Mouse (Mus musculus) urinary bladder, postnatal 4 days (tissue): ENCODE results near the gene Slit2.
"Not testable (repeated sequence)": the region's sequence is repeated elsewhere in the genome, so short reads cannot be mapped to it uniquely, and the experiment has no call there.

Experiments
- DNase-seq, 2 experiments: peaks; one replicate each; pipeline ENCODE4 v3.0.0; 2021 to 2022; ENCODE audit warnings: low spot score in 2 of 2

Gene Slit2

DNA sequence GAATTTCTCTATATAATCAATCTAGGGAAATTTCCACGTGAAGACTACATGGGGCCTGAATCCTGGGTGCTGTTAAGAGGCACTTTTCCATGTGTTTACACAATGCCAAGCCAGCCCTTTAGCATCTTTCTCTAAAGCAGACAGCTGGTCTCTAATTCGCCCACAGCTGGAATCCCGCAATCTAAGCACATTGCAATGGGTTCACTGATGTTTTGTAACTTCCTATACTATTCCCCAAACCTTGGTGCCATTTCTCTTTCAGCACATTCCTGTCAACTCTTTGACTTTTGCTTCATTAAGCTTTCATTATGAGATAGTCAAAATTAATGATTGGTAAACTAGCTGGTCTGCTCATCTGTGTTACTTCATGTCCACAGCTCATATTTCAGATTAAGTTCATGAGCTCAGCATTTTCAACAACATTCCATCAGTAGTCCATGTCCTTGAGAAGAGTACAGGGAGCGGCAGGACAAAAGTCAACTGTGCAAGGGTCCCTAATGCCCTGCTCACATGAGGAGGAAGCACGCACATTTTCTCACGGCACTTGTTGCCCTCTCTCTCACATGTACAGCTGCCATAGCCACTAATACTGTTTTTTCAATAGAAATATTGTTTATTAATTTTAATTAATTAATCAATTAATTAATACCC, 247.6 kb downstream of the Slit2 start:
- no peak for DNase-seq

DNA sequence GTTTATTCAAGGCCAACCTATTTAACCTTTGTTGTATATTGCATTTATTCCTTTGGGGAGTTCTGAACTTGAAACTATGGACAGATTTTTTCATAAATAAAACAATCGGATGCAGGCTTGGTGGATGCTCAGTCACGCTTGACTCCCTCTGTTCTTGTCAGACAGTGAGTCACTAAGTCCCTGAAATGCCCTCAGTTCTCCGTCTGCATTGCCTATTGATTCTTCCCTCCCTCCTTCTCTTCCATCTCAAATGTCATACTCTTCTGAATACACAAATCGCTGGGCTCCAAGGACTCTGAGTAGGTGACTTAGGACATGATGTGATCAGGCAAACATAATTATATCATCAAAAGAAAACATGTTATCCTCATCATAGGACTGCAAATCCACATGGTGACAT, 251.8 kb downstream of the Slit2 start:
- no peak for DNase-seq

DNA sequence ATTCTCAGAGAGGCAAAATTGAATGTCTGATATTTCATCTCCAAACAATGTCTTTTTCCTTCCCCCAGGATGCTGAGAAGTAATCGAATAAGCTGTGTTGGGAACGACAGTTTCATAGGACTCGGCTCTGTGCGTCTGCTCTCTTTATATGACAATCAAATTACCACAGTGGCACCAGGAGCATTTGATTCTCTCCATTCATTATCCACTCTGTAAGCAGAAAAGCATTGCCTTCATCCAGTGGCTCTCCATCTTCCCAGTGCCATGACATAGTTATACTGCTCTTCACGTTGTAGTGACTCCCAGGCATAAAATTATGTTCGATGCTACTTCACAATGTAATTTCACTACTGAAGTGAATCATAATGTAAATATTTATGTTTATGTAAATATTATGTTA, 252.3 kb downstream of the Slit2 start:
- DNase-seq = no peak

DNA sequence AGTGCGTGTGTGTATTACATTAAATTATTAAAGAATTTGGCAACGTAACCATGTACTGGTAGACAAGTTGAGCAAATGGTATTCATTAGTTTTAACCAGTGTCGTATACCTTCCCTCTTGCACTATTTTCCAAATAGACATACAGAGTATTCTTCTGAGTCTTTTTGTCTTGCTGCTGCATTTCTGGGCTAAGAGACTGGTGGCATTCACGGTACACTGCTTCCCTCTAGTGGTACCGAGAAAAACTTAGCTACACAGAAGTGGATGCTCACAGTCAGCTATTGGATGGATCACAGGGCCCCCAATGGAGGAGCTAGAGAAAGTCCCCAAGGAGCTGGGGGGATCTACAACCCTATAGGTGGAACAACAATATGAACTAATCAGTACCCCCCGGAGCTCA, 257.8 kb downstream of the Slit2 start:
- not testable (repeated sequence) for DNase-seq

GRCm38 (mm10) chr5:48248327-48248726, 265.4 kb downstream of the Slit2 start:
- DNase-seq = no peak

GRCm38 (mm10) chr5:48277561-48277960, 294.6 kb downstream of the Slit2 start:
- no peak for DNase-seq

DNA sequence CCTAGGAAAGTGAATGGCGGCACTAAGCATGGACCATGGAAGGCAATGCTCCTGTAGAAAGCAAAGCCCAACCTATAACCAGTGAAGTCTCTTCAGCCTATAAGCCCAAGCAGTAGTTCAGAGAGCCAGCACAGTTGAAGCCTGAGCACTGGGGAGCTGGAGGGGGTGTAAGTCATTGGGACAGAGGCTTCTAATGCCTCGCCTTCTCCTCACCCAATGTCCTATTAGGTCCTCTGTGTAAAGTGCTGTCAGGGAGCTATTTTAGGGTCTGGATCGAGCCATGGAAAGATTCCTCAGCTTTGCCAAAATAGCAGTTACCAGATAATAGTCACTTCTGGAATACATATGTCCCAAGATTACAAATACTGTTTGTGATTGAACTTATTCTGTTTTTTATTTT, 318.2 kb downstream of the Slit2 start:
- DNase-seq = no peak

GRCm38 (mm10) chr5:48315057-48315602, 332.2 kb downstream of the Slit2 start:
- no peak for DNase-seq

GRCm38 (mm10) chr5:48320597-48320996, 337.7 kb downstream of the Slit2 start:
- no peak for DNase-seq

DNA sequence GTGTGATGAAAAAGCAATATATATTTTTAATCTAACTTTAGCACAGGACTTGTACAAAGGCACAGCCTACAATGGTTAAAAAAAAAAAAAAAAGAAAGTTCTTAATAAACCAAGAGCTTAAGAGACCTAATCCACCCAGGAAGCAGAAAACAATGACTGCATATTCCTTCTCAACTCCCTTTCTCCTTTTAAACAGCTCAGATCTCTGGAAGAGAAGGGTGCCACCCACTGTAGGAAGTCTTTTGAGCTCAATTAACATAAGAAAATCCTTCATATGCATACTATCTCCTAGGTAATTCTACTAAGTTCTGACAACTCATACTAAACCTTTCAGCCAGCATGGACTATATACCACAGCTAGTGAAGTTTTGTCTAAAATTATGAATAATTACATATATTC, 343.3 kb downstream of the Slit2 start:
- no peak for DNase-seq

DNA sequence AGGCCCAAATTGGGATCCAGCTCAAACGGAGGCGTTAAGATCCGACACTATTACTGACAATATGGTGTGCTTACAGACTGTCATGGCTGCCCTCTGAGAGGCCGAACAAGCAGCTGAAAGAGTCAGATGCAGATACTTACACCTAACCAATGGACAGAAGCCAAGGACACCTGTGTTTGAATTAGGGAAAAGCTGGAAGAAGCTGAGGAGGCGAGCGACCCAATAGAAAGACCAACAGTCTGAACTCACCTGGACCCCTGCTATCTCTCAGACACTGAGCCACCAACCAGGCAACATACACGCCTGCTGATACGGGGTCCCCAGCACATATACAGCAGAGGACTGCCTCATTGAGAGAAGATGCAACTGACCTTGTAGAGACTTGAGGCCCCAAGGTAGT, 344.7 kb downstream of the Slit2 start, which contains the start of gene 5730480H06Rik:
Gene 5730480H06Rik, plus strand, starts transcription at position 301 of the 400 bp plus-strand sequence.
- DNase-seq = no peak

DNA sequence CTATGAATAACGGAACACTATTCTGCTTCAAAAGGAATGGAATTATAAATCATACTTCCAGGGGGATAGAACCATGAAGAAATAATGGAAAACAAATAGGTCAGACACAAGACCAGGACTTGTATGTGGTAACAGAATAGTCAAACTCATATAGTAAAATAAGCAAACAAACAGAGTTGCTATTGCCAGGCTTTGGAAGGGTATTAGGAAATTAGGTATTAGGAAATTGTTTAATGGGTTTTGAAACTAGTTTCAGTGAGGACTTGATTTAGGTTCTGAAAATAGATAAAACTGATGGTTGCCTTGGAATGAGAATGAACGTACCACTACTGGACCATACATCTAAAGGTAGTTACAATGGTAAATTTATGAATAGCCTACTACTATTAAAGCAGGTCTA, 346.8 kb downstream of the Slit2 start:
- no peak for DNase-seq

- no peak for DNase-seq
These were observed 347.9 kb downstream of the Slit2 start for GRCm38 (mm10) chr5:48330817-48331216.

DNA sequence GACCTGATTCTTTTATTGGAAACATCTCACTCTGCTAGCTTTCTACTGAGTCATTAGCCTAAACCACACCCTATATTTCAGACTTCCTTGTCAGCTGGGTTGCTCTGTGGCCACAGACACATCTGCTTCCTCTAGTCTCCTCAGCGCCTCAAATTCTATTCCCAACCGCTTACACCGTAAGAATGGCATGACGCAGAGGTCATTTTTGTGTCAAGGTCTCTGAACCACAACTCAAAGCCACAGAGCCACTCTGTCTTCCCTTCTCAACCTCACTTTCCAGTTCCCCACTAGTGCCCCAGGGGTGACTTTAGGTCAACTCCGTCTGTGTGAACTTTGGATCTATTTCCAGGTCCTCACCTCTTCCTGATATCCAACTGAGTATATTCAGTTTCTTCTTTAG, 348.5 kb downstream of the Slit2 start:
- DNase-seq = no peak

- no peak for DNase-seq
These were observed 350.5 kb downstream of the Slit2 start for GRCm38 (mm10) chr5:48333407-48333806.

GRCm38 (mm10) chr5:48333884-48334513, 351.1 kb downstream of the Slit2 start:
- DNase-seq = no peak

DNA sequence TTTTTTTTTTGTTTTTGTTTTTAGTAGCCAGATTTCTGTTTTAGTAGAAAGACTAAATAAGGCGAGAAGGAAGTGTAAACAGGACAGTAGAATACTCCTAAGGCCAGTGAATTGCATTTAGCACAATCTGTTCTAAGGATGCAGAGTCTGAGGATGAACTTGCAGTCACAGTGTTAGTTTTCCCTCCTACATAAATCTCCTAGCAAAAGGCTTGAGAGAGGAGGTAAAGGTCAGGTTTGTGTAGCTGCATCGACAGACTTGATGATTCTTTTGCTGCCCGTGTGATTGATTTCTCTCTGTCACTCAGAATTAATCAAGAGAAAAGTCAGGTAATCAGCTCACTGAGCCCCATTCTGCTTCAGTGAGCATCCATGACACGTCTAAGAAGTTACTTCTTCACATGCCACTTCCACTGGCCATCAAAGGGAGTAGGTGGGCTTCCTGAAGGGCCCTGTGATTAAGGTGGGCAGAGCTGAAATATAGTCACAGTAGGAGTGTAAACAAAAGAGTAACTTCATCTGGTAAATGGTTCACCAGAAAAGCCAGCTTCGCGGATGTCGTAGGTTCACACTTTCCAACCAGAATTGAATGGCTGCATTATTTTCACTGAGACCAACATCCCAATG, 358.0 kb downstream of the Slit2 start:
- DNase-seq = no peak

DNA sequence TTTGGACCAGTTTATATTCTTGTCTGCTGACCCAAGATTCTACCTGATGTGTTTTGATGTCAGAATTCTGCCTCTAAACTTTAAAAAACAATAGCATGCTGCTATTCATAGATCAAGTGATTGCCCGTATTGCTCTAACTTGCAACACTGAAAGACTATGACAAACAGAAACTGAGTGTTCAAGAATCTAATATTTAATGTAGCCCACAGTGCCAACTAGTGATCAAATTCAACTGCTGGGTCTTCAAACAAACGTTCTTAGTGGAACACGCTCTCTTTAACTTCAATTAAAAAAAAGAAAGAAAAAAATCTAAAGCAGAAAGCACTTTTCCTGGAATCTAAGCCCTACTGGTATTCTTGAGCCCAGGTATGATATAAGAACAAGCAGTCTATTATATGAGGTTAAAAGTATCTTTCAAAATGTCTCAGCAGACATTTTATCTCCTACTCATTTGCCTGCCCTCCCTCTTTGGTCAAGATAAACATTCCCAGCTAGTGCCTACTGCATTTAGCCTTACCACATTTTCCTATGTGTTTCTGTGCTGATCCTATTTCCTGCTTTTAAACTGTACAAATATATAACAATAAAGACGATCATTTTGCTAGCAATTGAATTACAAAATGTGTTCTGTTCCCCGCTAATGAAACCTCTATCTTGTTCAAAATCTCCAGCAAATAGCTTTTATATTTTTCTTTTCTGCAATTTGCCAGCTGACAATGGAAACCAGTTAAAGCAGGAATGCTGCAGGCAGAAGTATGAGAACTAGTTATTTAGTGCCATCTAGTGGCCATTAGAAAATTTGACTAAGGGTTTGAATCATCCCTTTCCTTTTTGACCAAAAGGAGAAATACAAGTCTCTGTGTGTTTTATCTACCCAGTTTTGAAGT, 362.4 kb downstream of the Slit2 start:
- no peak for DNase-seq

DNA sequence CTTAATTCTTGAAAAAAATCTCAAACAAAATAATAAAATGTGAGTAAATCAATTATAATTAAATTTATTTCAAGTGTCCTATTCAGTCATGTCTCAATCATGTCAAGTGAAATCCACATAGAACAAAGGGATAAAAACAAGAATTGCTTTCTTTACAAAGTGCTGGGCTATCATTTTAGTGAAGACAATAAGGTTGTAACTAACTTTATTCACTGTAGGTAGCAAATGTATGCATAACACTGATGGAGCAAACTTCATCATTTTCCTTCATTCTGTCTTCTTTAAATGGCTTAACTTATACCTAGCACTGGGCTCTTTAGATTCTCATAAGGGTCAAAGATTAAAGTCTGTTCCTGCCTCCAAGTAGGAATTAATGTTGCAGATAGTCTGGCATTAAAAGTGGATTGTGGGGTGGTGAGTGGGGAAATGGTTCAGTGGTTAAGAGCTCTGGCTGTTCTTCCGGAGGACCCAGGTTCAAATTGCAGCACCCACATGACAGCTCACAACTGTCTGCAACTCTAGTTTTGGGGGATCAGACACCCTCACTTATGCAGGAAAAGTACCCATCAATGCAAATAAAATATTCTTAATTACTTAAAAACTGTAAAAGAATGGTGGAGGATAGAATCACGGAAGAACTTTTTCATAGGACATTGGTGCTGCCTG, 363.2 kb downstream of the Slit2 start:
- DNase-seq = no peak

DNA sequence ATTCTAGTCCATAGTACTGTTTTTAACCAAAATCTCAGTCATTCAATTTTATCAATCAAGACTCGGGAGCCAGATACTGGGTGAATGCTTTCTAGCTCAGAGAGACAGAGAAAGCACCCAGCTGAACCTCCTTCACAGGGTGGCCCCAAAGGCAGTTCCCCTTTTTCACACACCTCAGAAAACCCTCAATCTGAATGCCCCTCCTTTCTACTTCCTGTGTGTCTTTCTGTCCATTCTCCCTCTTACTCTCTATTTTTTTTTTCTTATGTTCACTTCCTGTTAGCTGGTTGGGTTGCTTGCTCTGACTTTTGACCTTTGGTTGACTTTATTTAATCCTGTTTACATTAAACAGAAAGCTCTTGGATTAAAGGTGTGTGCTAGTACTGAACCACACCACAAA, 366.4 kb downstream of the Slit2 start:
- DNase-seq = no peak
